Mouse (Mus musculus) forebrain, embryonic 14.5 days (tissue): ENCODE measurements at regions not wholly inside any gene's neighbourhood (a gene's known extent, or its start where the extent isn't known, plus 50 kb on each side); places are given as distances from the start of the nearest gene placed in this dataset.
A peak's percentile ranks its signal among the peaks of the same experiment; 100 is the strongest.

Experiments
- ATAC-seq: fragments of 200-750 bp; cut with Nextera tagmentation; 2 replicates; pipeline ENCODE4 v1.8.0; 2017; ENCODE audit warnings: mild to moderate bottlenecking, moderate library complexity
- DNase-seq: peaks from one replicate; pipeline ENCODE4 v3.0.0-alpha.2; 2015; ENCODE audit warnings: low spot score
- H3K27ac ChIP-seq: fragments of 300-500 bp; sonication (generic); 2 replicates; pipeline ENCODE4 v1.5.1; 2014; ENCODE audit warnings: low read depth, mild to moderate bottlenecking, control low read depth, low read length, moderate library complexity
- H3K27me3 ChIP-seq: fragments of 300-500 bp; sonication (generic); replicated peaks from 2 replicates; pipeline ENCODE4 v1.6.1; 2014; ENCODE audit warnings: low read length, control low read depth, mixed read lengths; ENCODE audit not compliant: control insufficient read depth, insufficient read depth
- H3K36me3 ChIP-seq: fragments of 300-500 bp; sonication (generic); 2 replicates; pipeline ENCODE4 v1.6.1; 2014; ENCODE audit warnings: low read length, control low read depth; ENCODE audit not compliant: control insufficient read depth, insufficient read depth
- H3K4me1 ChIP-seq: fragments of 300-500 bp; sonication (generic); 2 replicates; pipeline ENCODE4 v1.6.1; 2014; ENCODE audit warnings: antibody characterized with exemption, low read length, control low read depth; ENCODE audit not compliant: control insufficient read depth, insufficient read depth
- H3K4me2 ChIP-seq: fragments of 300-500 bp; sonication (generic); 2 replicates; pipeline ENCODE4 v1.6.1; 2014; ENCODE audit warnings: mild to moderate bottlenecking, control low read depth, low read length
- H3K4me3 ChIP-seq: fragments of 300-500 bp; sonication (generic); 2 replicates; pipeline ENCODE4 v1.5.1; 2014; ENCODE audit warnings: low read depth, low read length, control low read depth
- H3K9ac ChIP-seq: fragments of 300-500 bp; sonication (generic); 2 replicates; pipeline ENCODE4 v1.6.1; 2014; ENCODE audit warnings: mild to moderate bottlenecking, low read length, control low read depth, moderate library complexity
- H3K9me3 ChIP-seq: fragments of 300-500 bp; sonication (generic); replicated peaks from 2 replicates; pipeline ENCODE4 v1.6.1; 2016; ENCODE audit warnings: low read length, control low read depth, mixed read lengths; ENCODE audit not compliant: control insufficient read depth
- WGBS: fragments of 180-500 bp; shearing (Covaris S2); extraction: QIAGEN DNeasy Blood & Tissue Kit; methylation state at CpG from one replicate; pipeline ENCODE4 v1.1.7; 2014; 5-methylcytosine and 5-hydroxymethylcytosine counted together

DNA sequence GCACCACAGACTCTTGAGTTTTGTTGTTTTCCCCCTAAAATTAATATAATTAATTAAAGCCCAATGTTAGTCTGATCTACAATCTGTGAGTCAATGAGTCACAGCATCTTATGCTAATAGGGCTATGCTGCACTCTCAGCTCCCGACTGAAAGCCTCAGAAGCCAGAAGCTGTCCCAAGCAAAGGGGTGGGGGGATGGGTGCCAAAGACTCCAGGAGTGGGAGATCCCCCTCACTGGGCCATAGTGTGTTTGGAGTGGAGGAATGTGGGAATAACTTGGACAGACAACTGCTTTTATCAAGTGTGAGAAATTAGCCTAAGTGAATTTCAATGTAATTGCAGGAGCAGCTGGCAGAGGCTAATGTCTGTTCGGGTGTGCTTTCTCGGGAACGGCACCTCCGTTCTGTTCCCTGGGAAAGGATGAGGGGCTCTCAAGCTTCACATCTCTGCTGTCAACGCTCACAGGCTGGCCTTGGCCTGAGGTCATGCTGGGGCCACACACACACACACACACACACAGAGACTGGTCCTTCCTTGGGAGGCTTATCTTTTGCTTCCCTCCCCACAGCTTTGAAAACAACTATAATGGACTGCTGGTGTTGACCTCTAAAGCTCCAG is 124.2 kb upstream of the 1700016C15Rik start:
- Histone ChIP-seq H3K27me3 (no peaks in the 10 kb centered on the region), H3K27ac (0 out of 2 replicates have a peak overlapping the region, but pooled peaks have one; percentile 21), H3K4me3 (no peak overlapping the region), H3K9me3 (no peaks in the 10 kb centered on the region), H3K36me3 (no peaks in the 10 kb centered on the region), H3K9ac (no peak overlapping the region), H3K4me1 (peaks cover 6% of the 10 kb centered on the region; the same call in 1 of the 2 replicates), H3K4me2 (no peak overlapping the region)
- DNase-seq (peak; percentile 62), ATAC-seq (peak; percentile 69)
- WGBS: 9% methylated on average over 6 of the region's 6 CpGs

DNA sequence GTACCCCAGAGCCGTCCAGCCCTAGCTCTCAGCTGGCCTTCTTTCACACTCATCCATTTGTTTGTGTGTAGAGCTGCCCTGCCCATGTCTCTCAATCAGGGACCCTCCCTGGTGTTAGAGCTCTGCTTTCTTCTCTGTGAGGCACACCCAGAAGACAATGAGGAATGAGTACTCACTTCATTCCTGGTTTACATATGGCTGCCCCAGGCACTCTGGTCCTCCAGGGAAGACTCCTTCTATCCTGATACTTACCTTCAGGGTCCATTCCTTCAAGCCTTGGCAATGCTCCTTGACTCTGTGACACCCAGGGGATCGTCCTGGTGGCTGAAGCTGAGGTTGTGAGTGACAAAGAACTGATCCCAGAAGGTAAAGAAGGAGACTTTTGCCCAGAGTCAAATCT is 122.0 kb upstream of the 1700016C15Rik start:
- no peak overlapping the region for H3K4me3 ChIP-seq
- no peaks in the 10 kb centered on the region for H3K36me3 ChIP-seq
- H3K9me3 ChIP-seq: no peaks in the 10 kb centered on the region
- H3K27me3 ChIP-seq: no peaks in the 10 kb centered on the region
- H3K9ac ChIP-seq: no peak overlapping the region
- DNase-seq (no peak), ATAC-seq (no peak)
- H3K27ac ChIP-seq: no peak overlapping the region
- WGBS: 81% methylated on average over 2 of the region's 2 CpGs
- peaks cover 6% of the 10 kb centered on the region; the same call in 1 of the 2 replicates for H3K4me1 ChIP-seq
- H3K4me2 ChIP-seq: no peak overlapping the region

DNA sequence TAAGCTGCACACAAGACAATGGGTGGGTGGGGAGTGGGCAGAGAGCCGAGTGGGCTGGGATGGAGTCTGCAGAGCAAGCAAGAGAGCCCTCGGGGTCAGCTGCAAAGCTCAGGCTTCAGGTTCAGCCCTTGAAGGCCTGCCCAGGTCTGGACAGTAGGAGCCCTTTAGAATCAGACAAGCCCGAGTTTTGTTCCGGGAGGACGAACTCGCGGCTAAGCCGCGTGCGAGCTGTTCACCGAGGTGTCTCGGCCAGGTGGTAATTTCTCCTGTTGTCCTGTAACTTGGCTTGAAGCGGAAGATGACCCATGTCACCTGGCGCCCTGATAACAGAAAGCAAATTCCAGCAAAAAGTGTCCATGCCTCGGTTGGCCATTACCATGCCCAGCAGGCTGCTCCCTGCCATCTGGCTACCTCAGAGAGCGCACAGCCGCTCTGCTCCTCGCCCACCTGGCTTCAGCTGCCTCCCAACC is 121.0 kb upstream of the 1700016C15Rik start:
- Histone ChIP-seq H3K4me2 (no peak overlapping the region), H3K27me3 (no peaks in the 10 kb centered on the region), H3K27ac (no peak overlapping the region), H3K4me3 (no peak overlapping the region), H3K36me3 (no peaks in the 10 kb centered on the region), H3K4me1 (peaks cover 6% of the 10 kb centered on the region; the same call in 1 of the 2 replicates), H3K9ac (no peak overlapping the region), H3K9me3 (no peaks in the 10 kb centered on the region)
- WGBS: 85% methylated on average over 18 of the region's 18 CpGs
- ATAC-seq (no peak), DNase-seq (no peak)

DNA sequence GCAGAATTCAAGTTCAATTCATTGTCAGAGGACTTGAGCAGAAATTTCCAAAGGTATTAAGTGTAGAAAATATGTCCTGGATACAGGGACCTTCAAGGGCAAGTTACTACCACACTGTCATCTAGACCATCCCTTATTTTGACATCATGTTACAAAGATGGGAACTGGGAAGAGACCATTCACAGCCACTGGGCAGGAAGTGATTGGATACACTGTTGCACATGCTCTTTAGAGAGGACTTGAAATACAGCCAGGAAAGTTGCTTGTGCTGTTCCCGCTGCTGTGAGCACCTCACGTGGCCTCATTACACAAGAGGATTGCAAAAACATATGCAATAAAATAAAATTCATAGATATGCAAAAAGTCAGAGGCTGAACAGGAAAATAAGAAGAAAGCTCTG is 120.4 kb upstream of the 1700016C15Rik start:
- ATAC-seq (no peak), DNase-seq (no peak)
- Histone ChIP-seq H3K4me3 (no peak overlapping the region), H3K4me1 (peaks cover 6% of the 10 kb centered on the region; the same call in 1 of the 2 replicates), H3K4me2 (no peak overlapping the region), H3K9ac (no peak overlapping the region), H3K36me3 (no peaks in the 10 kb centered on the region), H3K9me3 (no peaks in the 10 kb centered on the region), H3K27me3 (no peaks in the 10 kb centered on the region), H3K27ac (no peak overlapping the region)
- WGBS: 57% methylated on average over 2 of the region's 2 CpGs

DNA sequence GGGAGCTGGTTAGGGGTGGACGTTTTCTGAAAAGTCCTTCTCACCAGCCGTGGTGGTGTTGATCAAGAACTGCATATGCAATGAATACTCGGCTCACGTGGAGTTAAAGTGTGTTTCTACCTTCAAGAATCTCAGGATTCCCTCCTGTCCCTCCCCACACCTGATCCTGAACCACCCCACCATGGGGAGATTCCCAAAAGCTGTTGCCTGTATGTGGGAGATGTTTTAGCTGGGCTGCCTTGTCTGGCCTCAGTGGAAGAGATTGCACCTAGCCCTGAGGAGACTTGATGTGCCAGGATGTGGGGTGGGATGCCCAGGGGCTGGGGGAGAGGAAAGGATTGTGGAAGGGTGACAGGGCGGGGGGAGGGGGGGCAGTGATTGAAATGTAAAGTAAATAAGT is 119.9 kb upstream of the 1700016C15Rik start:
- H3K36me3 ChIP-seq: no peaks in the 10 kb centered on the region
- H3K9me3 ChIP-seq: no peaks in the 10 kb centered on the region
- no peaks in the 10 kb centered on the region for H3K27me3 ChIP-seq
- no peak overlapping the region for H3K9ac ChIP-seq
- no peak overlapping the region for H3K4me2 ChIP-seq
- ATAC-seq (no peak), DNase-seq (no peak)
- no peak overlapping the region for H3K27ac ChIP-seq
- H3K4me1 ChIP-seq: peaks cover 6% of the 10 kb centered on the region; the same call in 1 of the 2 replicates
- H3K4me3 ChIP-seq: no peak overlapping the region
- 78% methylated on average over 5 of the region's 5 CpGs for WGBS

DNA sequence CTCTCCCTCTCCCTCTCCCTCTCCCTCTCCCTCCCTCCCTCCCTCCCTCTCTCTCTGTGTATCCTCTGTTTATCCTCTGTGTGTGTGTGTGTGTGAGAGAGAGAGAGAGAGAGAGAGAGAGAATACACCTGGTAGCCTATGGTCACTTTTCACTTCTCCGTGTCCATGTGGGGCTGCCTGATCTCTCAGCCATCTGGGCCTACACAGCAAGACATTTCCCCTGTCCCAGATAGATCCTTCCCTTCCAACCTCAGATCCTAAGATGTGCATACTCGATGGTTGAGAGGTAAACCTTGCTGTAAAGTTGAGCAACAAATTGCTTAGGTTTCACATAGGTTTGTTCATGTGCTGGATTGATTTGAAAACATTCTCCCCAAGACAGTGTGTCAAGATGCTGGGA is 119.5 kb upstream of the 1700016C15Rik start:
- H3K9me3 ChIP-seq: no peaks in the 10 kb centered on the region
- H3K27me3 ChIP-seq: no peaks in the 10 kb centered on the region
- H3K4me3 ChIP-seq: no peak overlapping the region
- 84% methylated on average over 2 of the region's 2 CpGs for WGBS
- no peak overlapping the region for H3K9ac ChIP-seq
- H3K4me2 ChIP-seq: no peak overlapping the region
- H3K36me3 ChIP-seq: no peaks in the 10 kb centered on the region
- DNase-seq (no peak), ATAC-seq (no peak)
- H3K4me1 ChIP-seq: peaks cover 6% of the 10 kb centered on the region; the same call in 1 of the 2 replicates
- no peak overlapping the region for H3K27ac ChIP-seq

DNA sequence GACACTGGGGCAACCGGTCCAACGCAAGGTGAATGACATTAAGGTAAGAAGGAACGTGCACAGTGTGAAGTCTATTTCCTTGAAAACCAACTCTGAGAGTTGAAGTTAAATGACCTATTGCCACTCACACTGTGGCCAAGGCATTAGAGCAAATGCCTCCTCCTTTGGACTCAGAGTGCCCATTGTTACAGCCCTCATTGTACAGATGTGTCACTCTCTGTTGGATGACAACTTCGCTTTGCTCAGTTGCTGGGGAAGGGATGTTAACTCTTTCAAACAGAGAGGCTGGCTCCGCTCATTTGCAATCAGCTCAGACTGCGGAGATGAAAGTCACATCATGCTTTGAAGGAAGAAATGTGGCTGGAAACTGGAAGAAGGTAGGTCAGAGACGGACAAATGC is 117.1 kb upstream of the 1700016C15Rik start:
- DNase-seq (peak; percentile 7), ATAC-seq (no peak)
- no peaks in the 10 kb centered on the region for H3K4me1 ChIP-seq
- no peaks in the 10 kb centered on the region for H3K27me3 ChIP-seq
- H3K4me2 ChIP-seq: no peak overlapping the region
- H3K27ac ChIP-seq: no peak overlapping the region
- no peaks in the 10 kb centered on the region for H3K36me3 ChIP-seq
- H3K9me3 ChIP-seq: no peaks in the 10 kb centered on the region
- H3K4me3 ChIP-seq: no peak overlapping the region
- WGBS: 62% methylated on average over 7 of the region's 7 CpGs
- H3K9ac ChIP-seq: no peak overlapping the region

DNA sequence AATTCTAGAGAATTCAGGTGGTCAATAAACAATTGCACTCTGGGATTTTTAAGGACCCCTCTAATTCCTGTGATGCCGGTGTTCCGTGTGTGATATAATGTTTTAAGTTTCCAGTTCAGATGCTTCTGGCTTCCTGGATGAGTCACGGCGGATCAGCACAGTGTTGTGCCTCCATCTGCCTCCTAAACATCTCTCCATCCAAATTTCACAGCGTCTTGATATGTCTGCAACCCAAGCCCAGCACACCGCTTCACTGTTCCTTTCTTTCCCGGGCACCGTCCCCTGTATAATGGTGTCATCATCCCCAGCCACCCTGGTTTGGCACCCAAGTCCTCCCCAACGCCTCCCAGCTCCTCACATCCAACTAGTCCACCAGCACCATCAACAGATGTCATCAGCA is 114.0 kb upstream of the 1700016C15Rik start:
- Histone ChIP-seq H3K4me2 (no peak overlapping the region), H3K4me1 (no peaks in the 10 kb centered on the region), H3K27me3 (no peaks in the 10 kb centered on the region), H3K4me3 (no peak overlapping the region), H3K9me3 (no peaks in the 10 kb centered on the region), H3K27ac (no peak overlapping the region), H3K36me3 (no peaks in the 10 kb centered on the region), H3K9ac (no peak overlapping the region)
- ATAC-seq (no peak), DNase-seq (no peak)
- WGBS: 97% methylated on average over 9 of the region's 9 CpGs

DNA sequence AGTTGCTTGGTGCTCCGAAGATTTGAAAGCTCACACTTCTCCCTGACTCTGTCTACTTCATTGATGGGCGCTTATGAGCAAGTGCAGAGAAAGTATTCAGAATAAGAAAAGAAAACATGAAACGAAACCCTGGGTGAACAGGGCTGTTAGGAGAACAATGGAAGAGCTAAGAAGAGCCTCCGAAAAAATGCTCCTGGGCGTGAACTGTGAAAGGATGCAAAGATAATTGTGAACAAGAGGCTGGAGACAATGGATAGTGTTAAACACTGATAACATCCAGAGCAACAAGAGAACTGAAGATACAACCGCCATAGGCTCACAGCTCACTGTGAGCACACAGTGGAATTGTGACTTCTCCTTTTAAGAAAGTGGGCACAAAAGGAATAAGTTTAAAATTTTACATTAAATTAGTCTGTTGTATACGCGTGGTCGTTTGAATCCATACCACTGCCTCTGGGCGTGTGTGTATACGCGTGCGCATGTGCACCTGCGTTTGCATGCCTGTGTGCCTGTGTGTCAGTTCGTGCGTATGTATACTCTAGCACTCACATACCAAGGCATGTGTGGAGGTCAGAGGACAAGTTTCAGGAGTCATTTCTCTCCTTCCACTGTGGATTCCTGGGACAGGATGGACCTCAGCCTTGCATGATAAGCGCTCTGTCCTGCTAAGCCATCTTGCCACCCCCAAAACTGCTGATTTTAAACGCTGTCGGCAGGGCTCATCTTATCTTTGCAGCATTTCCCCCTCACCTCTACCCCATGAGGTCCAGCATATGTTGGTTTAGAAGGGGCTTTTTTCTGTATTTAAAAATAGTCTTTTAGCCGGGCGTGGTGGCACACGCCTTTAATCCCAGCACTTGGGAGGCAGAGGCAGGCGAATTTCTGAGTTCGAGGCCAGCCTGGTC is 113.0 kb upstream of the 1700016C15Rik start:
- Histone ChIP-seq H3K9me3 (no peaks in the 10 kb centered on the region), H3K4me1 (no peaks in the 10 kb centered on the region), H3K4me2 (no peak overlapping the region), H3K27me3 (no peaks in the 10 kb centered on the region), H3K36me3 (no peaks in the 10 kb centered on the region), H3K4me3 (no peak overlapping the region), H3K27ac (no peak overlapping the region), H3K9ac (no peak overlapping the region)
- DNase-seq (no peak), ATAC-seq (no peak)
- WGBS: 84% methylated on average over 24 of the region's 24 CpGs
